Mouse (Mus musculus) thymus, adult 2 months (tissue): ENCODE data around the gene Pdcd4.

Experiments
- CTCF ChIP-seq: fragments of 200-500 bp; IDR thresholded peaks from 2 replicates; pipeline ENCODE4 v1.5.1; 2012; ENCODE audit warnings: mild to moderate bottlenecking, control low read depth, low read length, moderate library complexity, borderline replicate concordance; ENCODE audit not compliant: control insufficient read depth, poor library complexity, insufficient read depth; ENCODE audit errors: extremely low read depth
- POLR2A ChIP-seq: fragments of 200-500 bp; IDR thresholded peaks from 2 replicates; pipeline ENCODE4 v1.6.1; 2012; ENCODE audit warnings: mild to moderate bottlenecking, low read length, control low read depth, moderate library complexity; ENCODE audit not compliant: control insufficient read depth, poor library complexity, insufficient read depth; ENCODE audit errors: extremely low read depth

GRCm38 (mm10) chr19:53929218-53929617 is 37.2 kb downstream of the Pdcd4 start:
- TF ChIP-seq POLR2A (no peak), CTCF (no peak)
